8 mouse cellular contexts compared by ENCODE assay signal in the genomic region with DNA sequence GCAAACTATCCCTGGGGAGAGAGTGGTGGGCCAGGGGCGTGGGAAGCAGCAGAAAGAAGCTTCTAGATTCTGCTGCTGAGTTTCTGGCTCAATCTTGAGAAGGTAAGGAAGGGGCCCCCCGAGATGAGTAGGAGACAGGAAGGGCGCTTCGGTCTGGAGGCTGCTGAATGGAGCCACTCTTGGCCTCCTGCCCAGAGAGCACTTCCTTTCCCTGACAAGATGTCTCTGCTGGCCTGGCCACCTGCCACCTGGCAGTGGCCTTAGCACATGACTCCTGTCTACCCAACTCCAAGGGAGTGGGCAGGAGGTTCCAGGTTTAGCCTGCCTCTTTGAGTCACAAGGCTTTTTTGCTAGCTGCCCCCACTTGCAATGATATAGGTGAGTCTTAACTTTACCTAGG. TPM values are rescaled to one million over a fixed set of nuclear protein-coding genes. Genes with fewer than 3 reads are reported as not detected.
DNase-seq lines count a peak whose midpoint lies in the region; ATAC-seq and TF ChIP-seq lines count a peak whose summit lies in the region.

No protein-coding gene starts in this region.

- no peak overlapping the region for H3K4me2 ChIP-seq in neural tube, embryonic 13.5 days
- no peak overlapping the region for H3K4me2 ChIP-seq in limb, embryonic 15.5 days
- peak overlapping the region; percentile 24 for H3K4me2 ChIP-seq in myocyte (ENCODE audit: low read depth)

- H3K27me3 ChIP-seq in neural tube, embryonic 13.5 days: no peaks in the 10 kb centered on the region
- H3K27me3 ChIP-seq in heart, adult 2 months (ENCODE audit: control insufficient read depth, insufficient read depth, low read length): no peaks in the 10 kb centered on the region
- no peaks in the 10 kb centered on the region for H3K27me3 ChIP-seq in limb, embryonic 15.5 days
- no peaks in the 10 kb centered on the region for H3K27me3 ChIP-seq in myocyte (ENCODE audit: control insufficient read depth, insufficient read depth, insufficient read length)

- no peak overlapping the region for H3K9ac ChIP-seq in neural tube, embryonic 13.5 days
- H3K9ac ChIP-seq in heart, adult 2 months (ENCODE audit: low read depth, low read length): no peak overlapping the region
- H3K9ac ChIP-seq in limb, embryonic 15.5 days: no peak overlapping the region

- no peak for TF ChIP-seq POLR2A in heart, adult 2 months (IDR thresholded peaks at IDR 0.05; ENCODE audit: insufficient read depth, low read depth, low read length)
- TF ChIP-seq POLR2A in myocyte (IDR thresholded peaks at IDR 0.05; ENCODE audit: insufficient read length, low read depth): no peak

- H3K36me3 ChIP-seq in neural tube, embryonic 13.5 days: 0 out of 2 replicates have a peak, but pooled peaks cover 2% of the 10 kb centered on the region
- H3K36me3 ChIP-seq in heart, adult 2 months (ENCODE audit: control insufficient read depth, insufficient read depth, low read length): peaks cover 2% of the 10 kb centered on the region
- H3K36me3 ChIP-seq in limb, embryonic 15.5 days: no peaks in the 10 kb centered on the region
- peaks cover 4% of the 10 kb centered on the region for H3K36me3 ChIP-seq in myocyte (ENCODE audit: control insufficient read depth, insufficient read depth)

- no peak for DNase-seq in neural tube, embryonic 10.5 days (ENCODE audit: extremely low spot score, low spot score)
- peak; percentile 92 for DNase-seq in cerebellum, adult 9-11 months
- DNase-seq in heart, adult 2 months: peak; percentile 89 to 94
- DNase-seq in kidney, adult 9 months: peak; percentile 97

- H3K79me2 ChIP-seq in heart, adult 2 months (replicated peaks; ENCODE audit: control insufficient read depth, insufficient read depth, low read length): 0 out of 2 replicates have a peak, but pooled peaks cover 1% of the 10 kb centered on the region
- no peaks in the 10 kb centered on the region for H3K79me2 ChIP-seq in myocyte (ENCODE audit: control insufficient read depth, insufficient read depth)

- ATAC-seq in neural tube, embryonic 13.5 days (ENCODE audit: low read depth): peak; percentile 74
- ATAC-seq in limb, embryonic 15.5 days (ENCODE audit: insufficient number of reproducible peaks, low FRiP score, low TSS enrichment, low read depth): peak; percentile 63; the same call in 1 of the 2 replicates
- no peak for ATAC-seq in erythroblast, adult 5-6 weeks (replicated peaks; ENCODE audit: low FRiP score, poor library complexity, severe bottlenecking)

- 56% methylated on average over 4 of the region's 4 CpGs for WGBS in neural tube, embryonic 13.5 days
- 3% methylated on average over 4 of the region's 4 CpGs for WGBS in heart, adult 2 months
- 51% methylated on average over 4 of the region's 4 CpGs for WGBS in limb, embryonic 15.5 days

- no peak overlapping the region for H3K4me3 ChIP-seq in neural tube, embryonic 13.5 days
- no peak overlapping the region for H3K4me3 ChIP-seq in heart, adult 2 months
- H3K4me3 ChIP-seq in limb, embryonic 15.5 days: no peak overlapping the region
- H3K4me3 ChIP-seq in myocyte: no peak overlapping the region

- no peak overlapping the region for H3K27ac ChIP-seq in neural tube, embryonic 13.5 days (replicated peaks)
- H3K27ac ChIP-seq in heart, adult 2 months: peak overlapping the region; percentile 51
- H3K27ac ChIP-seq in limb, embryonic 15.5 days: no peak overlapping the region

- intact Hi-C loops in heart, adult 2 months (cut with DNase I): loop anchor here (2.0 to 10.0 kb wide), 2 partner anchors 35 to 403 kb away; partner anchors contain the start of genes Notch2 and Zfp697

- no peaks in the 10 kb centered on the region for H3K9me3 ChIP-seq in neural tube, embryonic 13.5 days
- H3K9me3 ChIP-seq in limb, embryonic 15.5 days: no peaks in the 10 kb centered on the region

- TF ChIP-seq EP300 in heart, adult 2 months (IDR thresholded peaks at IDR 0.05; ENCODE audit: insufficient read depth, low read depth, low read length): peak; percentile 82

- no peak for TF ChIP-seq CTCF in heart, adult 2 months (IDR thresholded peaks at IDR 0.05)

- H3K4me1 ChIP-seq in neural tube, embryonic 13.5 days (replicated peaks): peaks cover 22% of the 10 kb centered on the region
- peaks cover 19% of the 10 kb centered on the region for H3K4me1 ChIP-seq in heart, adult 2 months (ENCODE audit: control insufficient read depth, insufficient read depth, low read length)
- peaks cover 10% of the 10 kb centered on the region for H3K4me1 ChIP-seq in limb, embryonic 15.5 days

- H3ac ChIP-seq in myocyte (ENCODE audit: control insufficient read depth, insufficient read length): no peak overlapping the region

TF ChIP-seq in myocyte, 11 proteins besides CTCF, POLR2A, EP300 and RAD21:
- TF ChIP-seq E2F4 (IDR thresholded peaks at IDR 0.05; ENCODE audit: insufficient read depth) (no peak), USF1 (IDR thresholded peaks at IDR 0.05; ENCODE audit: low read depth) (no peak), MYOD1 (IDR thresholded peaks at IDR 0.05; ENCODE audit: control insufficient read depth in 1 of 3, insufficient read length in 2 of 3, low read depth in 2 of 3) (peak in 1 of 3 experiments; percentile 59)
TF ChIP-seq in myocyte: peak in this region for 1.

RNA-seq across cellular contexts. Expression of gene Zfp697, which starts 35.1 kb away (rescaled TPM):
- 12.9 and 14.9 TPM in 2 replicates for polyA plus RNA-seq in neural tube, embryonic 13.5 days (2015; fragmentation: Nextera tagmentation; extraction: Ambion mirVana)
- total RNA-seq in heart, adult 2 months (2021): 1 to 10 TPM; 5.9 to 8.1 TPM
- 6.3 and 9.0 TPM in 2 replicates for polyA plus RNA-seq in heart, adult 2 months (2012; rRNA removed)
- 5.2 and 6.2 TPM in 2 replicates for polyA plus RNA-seq in limb, embryonic 15.5 days (2015; fragmentation: Nextera tagmentation; extraction: Ambion mirVana)
- polyA plus RNA-seq in myocyte (2012; fragmentation: generic; extraction: Trizol): 5.3 TPM
- total RNA-seq in erythroblast, adult 5-6 weeks (2015; ENCODE audit: low replicate concordance): 1.2 TPM in 1 of 2 replicates, not detected in the other
- total RNA-seq in erythroblast, adult 5-6 weeks (2017; ENCODE audit: low replicate concordance): 0.09 and 0.14 TPM in 2 replicates

RNA-seq across cellular contexts. Expression of gene Gm4450, which starts 39.6 kb away (rescaled TPM):
- not detected in 2 replicates for polyA plus RNA-seq in neural tube, embryonic 13.5 days (2015; fragmentation: Nextera tagmentation; extraction: Ambion mirVana)
- not detected for total RNA-seq in heart, adult 2 months (2021)
- polyA plus RNA-seq in heart, adult 2 months (2012; rRNA removed): not detected in 2 replicates
- polyA plus RNA-seq in limb, embryonic 15.5 days (2015; fragmentation: Nextera tagmentation; extraction: Ambion mirVana): not detected in 2 replicates
- polyA plus RNA-seq in myocyte (2012; fragmentation: generic; extraction: Trizol): not detected
- not detected in 2 replicates for total RNA-seq in erythroblast, adult 5-6 weeks (2015; ENCODE audit: low replicate concordance)
- not detected in 2 replicates for total RNA-seq in erythroblast, adult 5-6 weeks (2017; ENCODE audit: low replicate concordance)
